Mouse (Mus musculus): ENCODE data around the gene Gm5426. TPM values are rescaled to one million over a fixed set of nuclear protein-coding genes. Genes with fewer than 3 reads are reported as not detected.
A peak's percentile ranks its signal among the peaks of the same experiment; 100 is the strongest.
"Not testable (repeated sequence)": the region's sequence is repeated elsewhere in the genome, so short reads cannot be mapped to it uniquely, and the experiment has no call there.

Gm5426 gene
- total RNA-seq, 1 experiment from 2014 or later = not detected

DNA sequence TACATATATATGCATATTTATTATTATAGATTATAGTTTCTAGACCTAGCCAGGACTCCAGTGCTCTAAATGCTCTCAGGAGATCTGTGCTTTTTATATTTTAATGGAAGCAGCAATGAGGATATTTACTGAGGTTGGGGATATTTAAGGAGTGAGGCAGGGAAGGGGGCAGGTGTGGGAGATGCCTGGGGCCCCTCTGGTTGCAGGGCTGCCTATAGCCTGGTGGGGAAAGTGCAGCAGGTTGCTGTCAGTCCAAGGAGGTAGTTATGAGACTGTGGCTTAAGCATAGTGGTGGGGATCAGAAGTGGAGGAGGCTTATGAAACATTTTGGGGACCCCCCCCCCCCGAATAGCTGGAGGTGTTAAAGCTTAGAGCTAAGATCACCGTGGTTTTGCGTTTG is 6.0 kb upstream of the Gm5426 start:
- no peak for ATAC-seq (replicated peaks; ENCODE audit: insufficient number of reproducible peaks, low FRiP score, low TSS enrichment, poor library complexity, severe bottlenecking)

GRCm38 (mm10) chr10:96131112-96131511 is 5.3 kb upstream of the Gm5426 start:
- no peak for ATAC-seq (replicated peaks; ENCODE audit: insufficient number of reproducible peaks, low FRiP score, low TSS enrichment, poor library complexity, severe bottlenecking)

DNA sequence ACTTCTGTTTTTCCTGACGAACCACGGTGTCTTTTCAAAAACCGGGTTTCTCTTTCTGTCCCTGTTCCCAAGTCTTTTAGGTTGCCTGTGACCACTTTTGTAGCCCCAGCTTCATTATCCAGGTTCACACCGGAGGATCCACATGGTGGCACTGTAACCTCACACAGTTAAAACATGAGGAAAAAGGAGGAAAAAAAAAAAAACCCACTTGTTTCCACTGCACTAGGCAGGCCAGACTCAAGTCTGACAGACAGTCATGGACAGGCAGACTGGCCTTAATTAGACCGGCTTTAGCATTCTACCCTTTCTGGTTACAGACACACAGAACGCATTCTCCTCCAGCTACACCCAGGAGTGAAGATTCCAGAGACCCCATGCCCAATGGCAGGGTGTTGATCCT is 4.2 kb upstream of the Gm5426 start:
- ATAC-seq (replicated peaks; ENCODE audit: insufficient number of reproducible peaks, low FRiP score, low TSS enrichment, poor library complexity, severe bottlenecking) = peak; percentile 44

GRCm38 (mm10) chr10:96138585-96138984 is 2.2 kb downstream of the Gm5426 start:
- ATAC-seq (replicated peaks; ENCODE audit: insufficient number of reproducible peaks, low FRiP score, low TSS enrichment, poor library complexity, severe bottlenecking) = no peak

DNA sequence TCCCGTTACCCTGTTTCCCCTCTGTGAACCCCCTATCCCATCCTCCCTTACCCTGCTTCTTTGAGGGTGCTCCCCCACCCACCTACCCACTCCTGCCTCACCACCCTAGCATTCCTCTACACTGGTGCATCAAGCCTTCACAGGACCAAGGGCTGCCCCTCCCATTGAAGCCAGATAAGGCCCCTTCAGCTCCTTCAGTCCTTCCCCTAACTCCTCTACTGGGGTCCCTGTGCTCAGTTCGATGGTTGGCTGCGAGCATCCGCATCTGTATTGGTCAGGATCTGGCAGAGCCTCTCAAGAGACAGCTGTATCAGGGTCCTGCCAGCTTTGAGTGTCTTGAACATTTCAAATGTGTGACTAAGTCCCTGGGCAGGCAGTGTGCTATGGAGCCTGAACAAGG is 2.9 kb downstream of the Gm5426 start:
- not testable (repeated sequence) for ATAC-seq (replicated peaks; ENCODE audit: insufficient number of reproducible peaks, low FRiP score, low TSS enrichment, poor library complexity, severe bottlenecking)

- ATAC-seq (replicated peaks; ENCODE audit: insufficient number of reproducible peaks, low FRiP score, low TSS enrichment, poor library complexity, severe bottlenecking) = no peak
These were observed 10.2 kb downstream of the Gm5426 start for GRCm38 (mm10) chr10:96146578-96146977.

DNA sequence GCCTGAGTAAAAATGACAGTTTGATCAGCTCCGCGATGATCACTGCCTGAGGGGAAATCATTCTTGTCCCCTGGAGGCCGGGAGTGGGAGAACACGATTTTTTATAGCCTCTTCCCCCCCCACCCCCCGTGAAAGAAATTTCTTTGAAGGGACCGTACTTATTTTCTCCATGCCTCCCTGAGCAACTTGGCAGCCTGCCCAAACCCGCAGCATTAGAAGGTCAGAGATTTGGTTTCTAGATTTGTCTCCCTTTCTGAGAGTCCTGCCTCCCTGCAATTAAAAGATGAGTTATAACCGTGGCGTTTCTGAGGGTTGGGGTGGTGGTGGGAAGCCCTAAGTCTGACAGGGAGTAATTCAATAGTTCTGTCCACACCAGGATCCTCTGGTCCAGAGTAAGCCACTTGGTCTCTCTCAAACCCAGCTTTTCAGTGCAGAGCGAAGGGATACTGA is 11.9 kb downstream of the Gm5426 start:
- ATAC-seq (replicated peaks; ENCODE audit: insufficient number of reproducible peaks, low FRiP score, low TSS enrichment, poor library complexity, severe bottlenecking) = no peak

GRCm38 (mm10) chr10:96150401-96151116 is 14.2 kb downstream of the Gm5426 start:
- 0 out of 2 replicates have a peak, but pooled peaks have one; percentile 52 for ATAC-seq (replicated peaks; ENCODE audit: insufficient number of reproducible peaks, low FRiP score, low TSS enrichment, poor library complexity, severe bottlenecking)

- no peak for ATAC-seq (replicated peaks; ENCODE audit: insufficient number of reproducible peaks, low FRiP score, low TSS enrichment, poor library complexity, severe bottlenecking)
These were observed 16.9 kb downstream of the Gm5426 start for GRCm38 (mm10) chr10:96153315-96153714.

- peak; percentile 97 for ATAC-seq (replicated peaks; ENCODE audit: insufficient number of reproducible peaks, low FRiP score, low TSS enrichment, poor library complexity, severe bottlenecking)
These were observed 26.7 kb downstream of the Gm5426 start for GRCm38 (mm10) chr10:96162975-96163706.

- ATAC-seq (replicated peaks; ENCODE audit: insufficient number of reproducible peaks, low FRiP score, low TSS enrichment, poor library complexity, severe bottlenecking) = peak; percentile 60; the same call in 1 of the 2 replicates
These were observed 27.4 kb downstream of the Gm5426 start for GRCm38 (mm10) chr10:96163791-96164190.

GRCm38 (mm10) chr10:96165260-96165659 is 28.9 kb downstream of the Gm5426 start:
- no peak for ATAC-seq (replicated peaks; ENCODE audit: insufficient number of reproducible peaks, low FRiP score, low TSS enrichment, poor library complexity, severe bottlenecking)

GRCm38 (mm10) chr10:96168998-96169397 is 32.6 kb downstream of the Gm5426 start:
- no peak for ATAC-seq (replicated peaks; ENCODE audit: insufficient number of reproducible peaks, low FRiP score, low TSS enrichment, poor library complexity, severe bottlenecking)

- peak; percentile 54 for ATAC-seq (replicated peaks; ENCODE audit: insufficient number of reproducible peaks, low FRiP score, low TSS enrichment, poor library complexity, severe bottlenecking)
These were observed 35.1 kb downstream of the Gm5426 start for GRCm38 (mm10) chr10:96171546-96171945.

DNA sequence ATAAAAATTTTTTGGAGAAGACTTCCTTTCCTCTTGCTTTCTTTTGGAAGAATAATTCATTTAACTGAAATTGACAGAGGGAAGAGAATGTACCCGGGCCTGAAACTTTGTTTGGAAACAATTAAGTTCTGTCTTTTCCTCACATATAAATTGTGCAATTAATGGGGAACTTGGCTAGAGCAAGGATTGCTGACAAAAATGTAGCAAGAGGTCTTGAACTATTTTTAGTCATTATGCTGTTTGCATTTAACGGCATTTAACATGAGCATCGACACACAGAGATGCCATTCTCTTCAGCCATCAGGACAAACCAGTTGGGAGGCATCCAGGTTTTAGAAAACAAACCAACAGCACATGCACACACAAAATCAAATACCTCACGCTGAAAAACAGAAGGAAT is 36.6 kb downstream of the Gm5426 start:
- peak; percentile 68 for ATAC-seq (replicated peaks; ENCODE audit: insufficient number of reproducible peaks, low FRiP score, low TSS enrichment, poor library complexity, severe bottlenecking)

GRCm38 (mm10) chr10:96173771-96174170 is 37.4 kb downstream of the Gm5426 start:
- ATAC-seq (replicated peaks; ENCODE audit: insufficient number of reproducible peaks, low FRiP score, low TSS enrichment, poor library complexity, severe bottlenecking) = no peak

DNA sequence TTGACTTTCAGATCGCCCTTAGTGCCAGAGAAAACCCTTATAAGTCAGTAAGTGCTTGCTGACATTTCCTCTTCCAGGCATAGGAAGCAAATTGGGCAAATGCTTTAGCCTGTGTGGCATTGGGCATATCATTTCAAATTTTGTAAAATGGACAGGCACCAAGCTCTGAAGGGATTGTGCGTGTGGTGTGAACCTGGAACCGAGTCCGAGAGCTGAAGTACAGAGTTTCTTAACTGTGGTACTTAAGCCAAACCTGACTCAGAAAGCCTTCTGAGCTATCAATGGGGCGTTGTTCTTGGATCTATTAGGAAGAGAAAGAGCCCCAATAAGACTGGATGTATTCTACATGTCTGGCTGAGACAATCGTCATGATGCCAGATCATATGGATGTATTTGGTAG is 40.5 kb downstream of the Gm5426 start:
- ATAC-seq (replicated peaks; ENCODE audit: insufficient number of reproducible peaks, low FRiP score, low TSS enrichment, poor library complexity, severe bottlenecking) = no peak

- ATAC-seq (replicated peaks; ENCODE audit: insufficient number of reproducible peaks, low FRiP score, low TSS enrichment, poor library complexity, severe bottlenecking) = no peak; the same call in 1 of the 2 replicates
These were observed 44.4 kb downstream of the Gm5426 start for GRCm38 (mm10) chr10:96180554-96181397.

DNA sequence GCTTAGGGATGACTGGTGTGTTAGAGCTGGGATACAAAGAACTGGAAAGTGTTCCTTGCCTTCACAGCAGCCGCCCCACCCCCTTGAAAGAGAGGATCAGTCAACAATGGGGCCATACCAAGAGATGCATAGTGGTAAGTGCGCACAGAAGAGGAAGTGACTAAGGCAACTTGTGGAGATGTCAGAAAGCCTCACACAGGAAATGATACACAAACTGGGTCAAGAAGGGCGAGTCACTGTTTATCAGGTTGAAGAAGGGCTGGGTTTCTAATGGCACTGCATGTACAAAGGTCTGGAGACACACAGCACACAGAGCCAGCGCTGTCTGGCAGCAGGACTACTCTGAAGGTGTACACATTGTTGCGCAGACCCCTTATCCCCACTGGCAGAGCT is 45.0 kb downstream of the Gm5426 start:
- ATAC-seq (replicated peaks; ENCODE audit: insufficient number of reproducible peaks, low FRiP score, low TSS enrichment, poor library complexity, severe bottlenecking) = peak; percentile 85

Measured in monocyte, adult 5-6 weeks (primary cell).